ENCODE assay signal across 9 mouse cellular contexts in the genomic region with DNA sequence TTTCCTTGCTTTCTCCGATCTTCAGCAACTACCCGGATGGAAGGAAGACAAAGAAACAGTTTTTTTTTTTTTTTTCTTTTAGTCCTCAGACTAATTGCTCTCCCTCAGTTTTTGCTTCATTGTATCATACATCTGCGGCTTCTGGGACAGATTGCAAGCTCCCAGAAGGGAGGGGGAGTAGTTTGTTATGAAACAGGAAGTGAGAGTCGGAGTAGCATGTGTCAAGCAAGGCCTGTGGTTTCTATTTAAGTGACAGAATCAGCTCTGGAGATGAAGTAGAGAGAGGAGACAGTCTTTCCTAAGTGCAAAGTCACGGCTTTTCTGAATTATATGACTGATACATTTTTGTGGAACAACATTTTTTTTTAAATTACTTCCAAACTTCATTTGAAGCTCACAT.
DNase-seq lines count a peak whose midpoint lies in the region; ATAC-seq and TF ChIP-seq lines count a peak whose summit lies in the region.
"Had no signal": no experiment of that assay in that cellular context is flagged by ENCODE, and none has a peak within 500 bp of the region (broad histone marks: within the 10 kb centered on the region; RNA-seq: fewer than 3 reads in every experiment).

No protein-coding gene starts in this region.

- no peak for TF ChIP-seq EP300 in lung, postnatal 0 days (IDR thresholded peaks at IDR 0.05)

- 31% methylated on average over 5 of the region's 5 CpGs for WGBS in forebrain, embryonic 15.5 days
- 77% methylated on average over 5 of the region's 5 CpGs for WGBS in forebrain, embryonic 11.5 days
- WGBS in lung, postnatal 0 days: 29% methylated on average over 5 of the region's 5 CpGs
- 64% methylated on average over 5 of the region's 5 CpGs for WGBS in midbrain, postnatal 0 days

- no peak overlapping the region for H3K4me3 ChIP-seq in forebrain, embryonic 15.5 days
- H3K4me3 ChIP-seq in forebrain, embryonic 11.5 days (ENCODE audit: low read depth, low read length): no peak overlapping the region
- no peak overlapping the region for H3K4me3 ChIP-seq in lung, postnatal 0 days (ENCODE audit: low read depth, low read length)
- no peak overlapping the region for H3K4me3 ChIP-seq in midbrain, postnatal 0 days (ENCODE audit: low read depth, low read length)
- H3K4me3 ChIP-seq: megakaryocyte, embryonic 14.5 days had no signal

- H3K36me3 ChIP-seq in forebrain, embryonic 15.5 days: no peaks in the 10 kb centered on the region
- no peaks in the 10 kb centered on the region for H3K36me3 ChIP-seq in forebrain, embryonic 11.5 days (ENCODE audit: control insufficient read depth, insufficient read depth, low read length)
- H3K36me3 ChIP-seq in lung, postnatal 0 days (ENCODE audit: insufficient read depth, low read length): no peaks in the 10 kb centered on the region
- no peaks in the 10 kb centered on the region for H3K36me3 ChIP-seq in midbrain, postnatal 0 days (ENCODE audit: insufficient read depth, low read length)

- H3K9ac ChIP-seq in forebrain, embryonic 15.5 days (replicated peaks): no peak overlapping the region
- no peak overlapping the region for H3K9ac ChIP-seq in forebrain, embryonic 11.5 days (ENCODE audit: low read length)
- no peak overlapping the region for H3K9ac ChIP-seq in lung, postnatal 0 days (replicated peaks; ENCODE audit: low read depth)
- no peak overlapping the region for H3K9ac ChIP-seq in midbrain, postnatal 0 days (replicated peaks; ENCODE audit: low read length, poor library complexity, severe bottlenecking)

- H3K27ac ChIP-seq in forebrain, embryonic 15.5 days (replicated peaks): peak overlapping the region; percentile 77
- H3K27ac ChIP-seq in forebrain, embryonic 11.5 days (ENCODE audit: low read depth, low read length): no peak overlapping the region
- 0 out of 2 replicates have a peak overlapping the region, but pooled peaks have one; percentile 14 for H3K27ac ChIP-seq in lung, postnatal 0 days (ENCODE audit: low read length)
- no peak overlapping the region for H3K27ac ChIP-seq in midbrain, postnatal 0 days (ENCODE audit: low read depth, low read length)

- DNase-seq in forebrain, embryonic 11.5 days (ENCODE audit: low spot score): no peak
- DNase-seq in right cerebral cortex, adult 2 months (ENCODE audit: low spot score in 2 of 2): peak; percentile 64 to 77
- no peak for DNase-seq in right cerebral cortex, postnatal 4 days
- DNase-seq in lung, postnatal 0 days (ENCODE audit: low spot score): peak; percentile 81
- DNase-seq in thymus, postnatal 14 days: peak; percentile 61
- no peak for DNase-seq in ovary, adult 18-20 months (ENCODE audit: low spot score)
- DNase-seq in midbrain, postnatal 0 days (ENCODE audit: low spot score): no peak

- peaks cover 18% of the 10 kb centered on the region for H3K4me1 ChIP-seq in forebrain, embryonic 15.5 days
- H3K4me1 ChIP-seq in forebrain, embryonic 11.5 days (replicated peaks; ENCODE audit: control insufficient read depth, insufficient read depth, low read length): no peaks in the 10 kb centered on the region
- H3K4me1 ChIP-seq in lung, postnatal 0 days (ENCODE audit: insufficient read depth, low read depth, low read length): no peaks in the 10 kb centered on the region
- no peaks in the 10 kb centered on the region for H3K4me1 ChIP-seq in midbrain, postnatal 0 days (ENCODE audit: insufficient read depth, low read length)

- TF ChIP-seq CTCF in lung, postnatal 0 days (IDR thresholded peaks at IDR 0.05): no peak
- no peak for TF ChIP-seq CTCF in midbrain, postnatal 0 days (IDR thresholded peaks at IDR 0.05)

- no peak overlapping the region for H3K4me2 ChIP-seq in forebrain, embryonic 15.5 days (replicated peaks)
- H3K4me2 ChIP-seq in forebrain, embryonic 11.5 days (ENCODE audit: low read depth, low read length, severe bottlenecking): no peak overlapping the region
- no peak overlapping the region for H3K4me2 ChIP-seq in lung, postnatal 0 days (replicated peaks; ENCODE audit: low read depth, low read length)
- H3K4me2 ChIP-seq in midbrain, postnatal 0 days (ENCODE audit: low read depth, low read length, poor library complexity, severe bottlenecking): no peak overlapping the region

- H3K27me3 ChIP-seq in forebrain, embryonic 15.5 days: no peaks in the 10 kb centered on the region
- H3K27me3 ChIP-seq in forebrain, embryonic 11.5 days (ENCODE audit: control insufficient read depth, insufficient read depth, low read length): no peaks in the 10 kb centered on the region
- no peaks in the 10 kb centered on the region for H3K27me3 ChIP-seq in lung, postnatal 0 days (replicated peaks; ENCODE audit: insufficient read depth, low read length)
- no peaks in the 10 kb centered on the region for H3K27me3 ChIP-seq in midbrain, postnatal 0 days (ENCODE audit: insufficient read depth, low read length)

- ATAC-seq in forebrain, embryonic 15.5 days (replicated peaks): peak; percentile 65
- ATAC-seq in forebrain, embryonic 11.5 days (replicated peaks; ENCODE audit: low FRiP score): no peak
- ATAC-seq in lung, postnatal 0 days: peak; percentile 70
- no peak for ATAC-seq in midbrain, postnatal 0 days (ENCODE audit: low FRiP score)

- H3K9me3 ChIP-seq in forebrain, embryonic 15.5 days: no peaks in the 10 kb centered on the region
- H3K9me3 ChIP-seq in forebrain, embryonic 11.5 days (ENCODE audit: control insufficient read depth, low read length): no peaks in the 10 kb centered on the region
- no peaks in the 10 kb centered on the region for H3K9me3 ChIP-seq in lung, postnatal 0 days (ENCODE audit: low read length)
- H3K9me3 ChIP-seq in midbrain, postnatal 0 days (ENCODE audit: low read length): no peaks in the 10 kb centered on the region
- H3K9me3 ChIP-seq: megakaryocyte, embryonic 14.5 days had no signal

Comparison
In these comparisons a context has a peak if more than half of its experiments do, and no peak if none do; other contexts are left out.
1. ATAC-seq: peak in forebrain, embryonic 15.5 days (single experiment) and lung, postnatal 0 days (single experiment); none in forebrain, embryonic 11.5 days (single experiment) and midbrain, postnatal 0 days (single experiment).
2. H3K27ac ChIP-seq: peak in forebrain, embryonic 15.5 days (single experiment) and lung, postnatal 0 days (single experiment); none in forebrain, embryonic 11.5 days (single experiment) and midbrain, postnatal 0 days (single experiment).
3. DNase-seq: peak in right cerebral cortex, adult 2 months (2 of 2), lung, postnatal 0 days (single experiment) and thymus, postnatal 14 days (single experiment); none in forebrain, embryonic 11.5 days (single experiment), right cerebral cortex, postnatal 4 days (single experiment), ovary, adult 18-20 months (single experiment) and midbrain, postnatal 0 days (single experiment).